Mouse (Mus musculus) hindbrain, embryonic 12.5 days (tissue): ENCODE measurements at regions not wholly inside any gene's neighbourhood (a gene's known extent, or its start where the extent isn't known, plus 50 kb on each side); places are given as distances from the start of the nearest gene placed in this dataset.
A peak's percentile ranks its signal among the peaks of the same experiment; 100 is the strongest.

ENCODE experiments used
- ATAC-seq: fragments of 200-750 bp; cut with Nextera tagmentation; 2 replicates; pipeline ENCODE4 v1.8.0; 2017; ENCODE audit warnings: moderate TSS enrichment; ENCODE audit not compliant: low FRiP score
- H3K27ac ChIP-seq: fragments of 300-500 bp; sonication (generic); 2 replicates; pipeline ENCODE4 v1.5.1; 2016; ENCODE audit warnings: mild to moderate bottlenecking
- H3K27me3 ChIP-seq: fragments of 300-500 bp; sonication (generic); 2 replicates; pipeline ENCODE4 v1.6.1; 2016; ENCODE audit warnings: mild to moderate bottlenecking
- H3K36me3 ChIP-seq: fragments of 300-500 bp; sonication (generic); 2 replicates; pipeline ENCODE4 v1.6.1; 2016; ENCODE audit warnings: mild to moderate bottlenecking
- H3K4me1 ChIP-seq: fragments of 300-500 bp; sonication (generic); 2 replicates; pipeline ENCODE4 v1.6.1; 2016
- H3K4me2 ChIP-seq: fragments of 300-500 bp; sonication (generic); replicated peaks from 2 replicates; pipeline ENCODE4 v1.6.1; 2016; ENCODE audit warnings: mild to moderate bottlenecking
- H3K4me3 ChIP-seq: fragments of 300-500 bp; sonication (generic); 2 replicates; pipeline ENCODE4 v1.5.1; 2016; ENCODE audit warnings: mild to moderate bottlenecking
- H3K9ac ChIP-seq: fragments of 300-500 bp; sonication (generic); 2 replicates; pipeline ENCODE4 v1.6.1; 2016; ENCODE audit warnings: mild to moderate bottlenecking, moderate library complexity
- H3K9me3 ChIP-seq: fragments of 300-500 bp; sonication (generic); replicated peaks from 2 replicates; pipeline ENCODE4 v1.6.1; 2016; ENCODE audit warnings: mild to moderate bottlenecking
- WGBS: fragments of 180-500 bp; shearing (Covaris S2); methylation state at CpG from one replicate; pipeline ENCODE4 v1.1.7; 2016; 5-methylcytosine and 5-hydroxymethylcytosine counted together

GRCm38 (mm10) chr7:70103680-70104079 lies 262.9 kb downstream of the Nr2f2 start:
- Histone ChIP-seq H3K36me3 (no peaks in the 10 kb centered on the region), H3K9ac (no peak overlapping the region), H3K4me2 (no peak overlapping the region), H3K9me3 (no peaks in the 10 kb centered on the region), H3K4me3 (no peak overlapping the region), H3K4me1 (0 out of 2 replicates have a peak, but pooled peaks cover 4% of the 10 kb centered on the region), H3K27ac (no peak overlapping the region), H3K27me3 (no peaks in the 10 kb centered on the region)
- peak; percentile 67 for ATAC-seq
- WGBS, result 51% methylated on average over 5 of the region's 5 CpGs

GRCm38 (mm10) chr7:70099001-70099400 lies 267.5 kb downstream of the Nr2f2 start:
- Histone ChIP-seq H3K4me2 (no peak overlapping the region), H3K36me3 (no peaks in the 10 kb centered on the region), H3K4me1 (no peaks in the 10 kb centered on the region), H3K4me3 (no peak overlapping the region), H3K27me3 (no peaks in the 10 kb centered on the region), H3K9ac (no peak overlapping the region), H3K9me3 (no peaks in the 10 kb centered on the region), H3K27ac (no peak overlapping the region)
- 98% methylated on average over 1 of the region's 1 CpGs for WGBS
- ATAC-seq, result no peak

DNA sequence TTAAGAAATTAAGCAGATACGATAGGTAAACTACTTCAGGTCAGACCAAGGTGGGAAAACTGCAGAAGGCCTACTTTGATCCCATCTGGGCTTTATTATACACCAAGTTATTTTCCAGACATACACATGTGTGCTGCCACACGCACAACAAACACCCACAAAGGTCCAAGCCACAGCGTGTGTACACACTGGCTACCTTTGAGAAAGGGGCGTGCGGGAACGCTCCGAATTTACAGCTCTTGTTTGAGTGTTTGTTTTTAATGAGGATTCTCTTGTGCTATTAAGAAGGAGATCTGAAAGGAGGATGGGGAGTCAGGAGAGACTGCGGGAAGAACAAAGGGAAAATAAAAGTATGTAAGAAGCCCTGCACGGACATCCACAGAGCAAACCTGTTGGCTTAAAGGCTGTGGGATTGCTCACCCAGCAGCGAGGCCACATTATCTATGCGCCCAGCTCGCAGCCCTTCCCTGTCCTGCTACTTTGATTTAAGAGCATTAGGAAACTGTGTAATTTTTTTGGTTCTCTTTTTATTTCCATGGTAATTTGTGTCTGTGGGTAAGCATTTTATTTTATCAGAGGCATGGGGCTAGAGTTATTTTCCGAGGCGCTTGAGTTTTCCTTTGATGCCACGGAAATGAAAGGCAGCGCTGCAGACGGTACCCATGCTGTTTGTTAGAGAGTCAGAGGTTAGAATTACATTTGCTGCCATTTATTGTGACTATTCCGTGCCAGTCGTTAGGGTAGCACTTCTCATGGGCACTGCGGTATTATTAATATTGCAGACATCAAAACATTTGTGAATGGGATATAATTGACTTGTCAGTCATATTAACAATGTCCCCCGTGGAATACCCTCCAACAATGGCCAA lies 272.4 kb downstream of the Nr2f2 start:
- no peak for ATAC-seq
- H3K4me2 ChIP-seq, result no peak overlapping the region

DNA sequence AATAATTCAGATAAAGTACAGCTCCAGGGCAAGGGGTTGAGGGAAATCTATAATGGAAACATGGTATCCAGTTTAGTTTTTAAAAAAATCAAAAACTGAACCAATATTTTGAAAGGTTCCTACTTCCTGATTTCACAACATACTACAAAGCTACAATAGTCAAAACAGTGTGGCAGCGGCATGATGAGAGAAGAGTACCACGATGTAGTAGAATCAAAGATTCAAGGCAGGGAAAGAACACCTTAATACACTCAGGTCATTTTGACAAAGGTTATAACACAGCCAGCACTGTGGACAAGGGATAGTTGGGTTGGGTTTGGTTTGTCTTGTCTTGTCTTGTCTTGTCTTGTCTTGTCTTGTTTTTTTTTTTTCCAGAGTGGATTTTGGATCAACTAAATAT lies 274.4 kb downstream of the Nr2f2 start:
- 93% methylated on average over 2 of the region's 2 CpGs for WGBS
- Histone ChIP-seq H3K27ac (no peak overlapping the region), H3K36me3 (no peaks in the 10 kb centered on the region), H3K27me3 (no peaks in the 10 kb centered on the region), H3K4me1 (no peaks in the 10 kb centered on the region), H3K4me2 (no peak overlapping the region), H3K9ac (no peak overlapping the region), H3K9me3 (no peaks in the 10 kb centered on the region), H3K4me3 (no peak overlapping the region)
- no peak for ATAC-seq

More for the DNA sequence above, 272.4 kb downstream of the Nr2f2 start:
- H3K4me3 ChIP-seq, result no peak overlapping the region
- no peaks in the 10 kb centered on the region for H3K4me1 ChIP-seq
- no peaks in the 10 kb centered on the region for H3K27me3 ChIP-seq
- WGBS, result 58% methylated on average over 21 of the region's 21 CpGs
- no peak overlapping the region for H3K27ac ChIP-seq
- no peak overlapping the region for H3K9ac ChIP-seq
- H3K36me3 ChIP-seq, result no peaks in the 10 kb centered on the region
- H3K9me3 ChIP-seq, result no peaks in the 10 kb centered on the region

GRCm38 (mm10) chr7:70089121-70089520 lies 277.4 kb downstream of the Nr2f2 start:
- WGBS, result 28% methylated on average over 5 of the region's 5 CpGs

DNA sequence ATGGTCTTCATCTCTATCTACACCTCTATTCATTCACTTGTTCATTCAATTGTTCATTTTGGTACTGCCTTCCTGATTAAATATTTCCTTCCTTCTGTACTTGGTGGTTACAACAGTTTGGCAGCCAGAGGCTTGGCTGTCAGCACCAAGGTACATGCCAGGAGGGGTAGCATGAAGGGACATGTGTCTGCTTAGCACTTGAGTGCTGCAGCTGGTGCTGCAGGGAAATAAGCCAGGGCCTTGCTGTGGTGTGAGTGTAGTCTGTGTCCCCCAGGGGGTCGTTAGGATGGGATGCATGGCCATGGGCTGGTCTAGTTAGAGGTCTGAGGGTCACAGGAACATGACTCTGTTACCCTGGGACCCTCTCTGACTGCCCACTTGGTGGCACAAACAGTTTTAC lies 296.9 kb downstream of the Nr2f2 start:
- Histone ChIP-seq H3K9me3 (no peaks in the 10 kb centered on the region), H3K4me3 (no peak overlapping the region), H3K9ac (no peak overlapping the region), H3K4me1 (peaks cover 26% of the 10 kb centered on the region), H3K36me3 (no peaks in the 10 kb centered on the region), H3K27me3 (no peaks in the 10 kb centered on the region), H3K4me2 (no peak overlapping the region), H3K27ac (no peak overlapping the region)
- ATAC-seq, result no peak
- 35% methylated on average over 1 of the region's 1 CpGs for WGBS

More at GRCm38 (mm10) chr7:70089121-70089520, 277.4 kb downstream of the Nr2f2 start:
- Histone ChIP-seq H3K4me1 (no peaks in the 10 kb centered on the region), H3K4me2 (no peak overlapping the region), H3K27me3 (no peaks in the 10 kb centered on the region), H3K36me3 (no peaks in the 10 kb centered on the region), H3K4me3 (no peak overlapping the region), H3K9me3 (0 out of 2 replicates have a peak, but pooled peaks cover 4% of the 10 kb centered on the region), H3K27ac (no peak overlapping the region), H3K9ac (no peak overlapping the region)
- ATAC-seq, result peak; percentile 40; the same call in 1 of the 2 replicates

DNA sequence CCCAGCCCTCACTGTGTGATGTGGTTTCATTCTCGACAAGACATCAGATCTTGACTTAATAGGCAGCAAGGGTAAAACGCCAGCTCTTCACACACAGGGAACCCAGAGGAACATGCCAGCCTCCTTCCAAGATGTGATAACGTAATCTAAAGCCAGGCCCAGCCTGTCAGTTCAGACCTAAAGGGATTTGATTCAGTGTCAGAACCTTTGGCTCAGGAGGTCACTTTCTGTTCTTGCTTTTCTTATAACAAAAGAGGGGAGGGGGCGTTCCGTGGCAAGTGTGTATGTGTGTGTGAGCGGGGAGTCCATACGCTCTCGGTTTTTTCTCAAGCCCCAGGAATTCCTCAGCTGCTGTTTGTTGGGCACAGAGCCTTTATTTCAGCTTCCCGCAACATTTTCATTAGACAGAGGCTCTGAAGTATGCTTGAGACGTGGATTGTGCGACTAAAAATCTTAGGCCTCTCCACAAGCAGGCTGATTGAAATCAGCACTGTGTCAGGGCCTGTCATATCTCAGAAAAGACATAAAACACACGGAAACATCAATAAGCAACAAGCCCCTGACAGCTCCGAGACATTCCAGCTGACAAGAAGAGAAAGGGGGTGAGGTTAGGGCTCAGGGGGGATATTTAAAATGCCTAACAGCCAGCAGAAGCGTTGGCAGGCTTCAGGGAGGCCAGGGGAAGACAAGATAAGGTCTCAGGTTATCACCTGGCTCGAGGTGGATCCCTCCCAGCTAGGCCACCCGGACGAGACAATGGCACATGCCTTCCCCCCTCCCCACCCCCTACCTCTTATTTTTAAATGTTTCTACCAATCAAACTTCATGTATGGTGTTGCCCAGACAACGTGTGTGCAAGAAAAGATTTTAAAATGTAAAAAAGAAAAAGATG lies 298.5 kb downstream of the Nr2f2 start:
- peaks cover 26% of the 10 kb centered on the region for H3K4me1 ChIP-seq
- H3K4me3 ChIP-seq, result no peak overlapping the region
- no peaks in the 10 kb centered on the region for H3K27me3 ChIP-seq
- no peaks in the 10 kb centered on the region for H3K9me3 ChIP-seq
- WGBS, result 13% methylated on average over 18 of the region's 18 CpGs
- no peaks in the 10 kb centered on the region for H3K36me3 ChIP-seq
- peak overlapping the region; percentile 36 for H3K4me2 ChIP-seq
- H3K9ac ChIP-seq, result no peak overlapping the region
- ATAC-seq, result peak; percentile 73
- H3K27ac ChIP-seq, result peak overlapping the region; percentile 75

- Histone ChIP-seq H3K27ac (no peak overlapping the region), H3K4me2 (peak overlapping the region; percentile 36; the same call in 1 of the 2 replicates), H3K9ac (no peak overlapping the region), H3K27me3 (no peaks in the 10 kb centered on the region), H3K4me1 (peaks cover 26% of the 10 kb centered on the region), H3K4me3 (no peak overlapping the region), H3K9me3 (no peaks in the 10 kb centered on the region), H3K36me3 (no peaks in the 10 kb centered on the region)
- no peak for ATAC-seq
- whole genome bisulfite sequencing, result 56% methylated on average over 5 of the region's 5 CpGs
These were observed 299.5 kb downstream of the Nr2f2 start for GRCm38 (mm10) chr7:70067071-70067470.

GRCm38 (mm10) chr7:70066448-70066847 lies 300.1 kb downstream of the Nr2f2 start:
- Histone ChIP-seq H3K4me3 (no peak overlapping the region), H3K27me3 (no peaks in the 10 kb centered on the region), H3K9me3 (no peaks in the 10 kb centered on the region), H3K27ac (no peak overlapping the region), H3K4me1 (peaks cover 26% of the 10 kb centered on the region), H3K36me3 (no peaks in the 10 kb centered on the region), H3K9ac (no peak overlapping the region), H3K4me2 (no peak overlapping the region)
- no peak for ATAC-seq
- whole genome bisulfite sequencing, result 86% methylated on average over 7 of the region's 7 CpGs

GRCm38 (mm10) chr7:70065471-70066130 lies 300.9 kb downstream of the Nr2f2 start:
- H3K4me2 ChIP-seq, result no peak overlapping the region
- H3K27me3 ChIP-seq, result no peaks in the 10 kb centered on the region
- peaks cover 26% of the 10 kb centered on the region for H3K4me1 ChIP-seq
- H3K9ac ChIP-seq, result no peak overlapping the region
- 71% methylated on average over 11 of the region's 11 CpGs for WGBS
- peak overlapping the region; percentile 46; the same call in 1 of the 2 replicates for H3K27ac ChIP-seq
- H3K9me3 ChIP-seq, result no peaks in the 10 kb centered on the region
- H3K4me3 ChIP-seq, result no peak overlapping the region
- no peaks in the 10 kb centered on the region for H3K36me3 ChIP-seq
- peak; percentile 44 for ATAC-seq

GRCm38 (mm10) chr7:70047415-70047753 lies 319.2 kb downstream of the Nr2f2 start:
- Histone ChIP-seq H3K27me3 (no peaks in the 10 kb centered on the region), H3K4me1 (no peaks in the 10 kb centered on the region), H3K27ac (no peak overlapping the region), H3K4me3 (no peak overlapping the region), H3K4me2 (no peak overlapping the region), H3K9me3 (no peaks in the 10 kb centered on the region), H3K36me3 (no peaks in the 10 kb centered on the region), H3K9ac (no peak overlapping the region)
- WGBS, result 91% methylated on average over 5 of the region's 5 CpGs
- no peak for ATAC-seq
